Mouse (Mus musculus): ENCODE measurements around the gene Tspear. TPM values are rescaled to one million over a fixed set of nuclear protein-coding genes. Genes with fewer than 3 reads are reported as not detected.

The Tspear gene
- total RNA-seq, 1 experiment from 2014 or later = 2.8 TPM

- ATAC-seq (replicated peaks in 1 of 2; ENCODE audit: insufficient read depth in 1 of 2, low FRiP score in 2 of 2, low TSS enrichment in 1 of 2, low read depth in 1 of 2, poor library complexity in 2 of 2, severe bottlenecking in 2 of 2) = 0 out of 4 replicates have a peak, but pooled peaks of 1 of the 2 experiments have one; percentile 14
Observed at GRCm38 (mm10) chr10:77890987-77891565, 204.7 kb downstream of the Tspear start.

GRCm38 (mm10) chr10:77895562-77895961 is 209.2 kb downstream of the Tspear start:
- ATAC-seq (replicated peaks in 1 of 2; ENCODE audit: insufficient read depth in 1 of 2, low FRiP score in 2 of 2, low TSS enrichment in 1 of 2, low read depth in 1 of 2, poor library complexity in 2 of 2, severe bottlenecking in 2 of 2) = no peak

GRCm38 (mm10) chr10:77900126-77900525 is 213.8 kb downstream of the Tspear start:
- no peak for ATAC-seq (replicated peaks in 1 of 2; ENCODE audit: insufficient read depth in 1 of 2, low FRiP score in 2 of 2, low TSS enrichment in 1 of 2, low read depth in 1 of 2, poor library complexity in 2 of 2, severe bottlenecking in 2 of 2)

GRCm38 (mm10) chr10:77900903-77901818 is 214.8 kb downstream of the Tspear start:
- no peak for ATAC-seq (replicated peaks in 1 of 2; ENCODE audit: insufficient read depth in 1 of 2, low FRiP score in 2 of 2, low TSS enrichment in 1 of 2, low read depth in 1 of 2, poor library complexity in 2 of 2, severe bottlenecking in 2 of 2)

GRCm38 (mm10) chr10:77901871-77902210 is 215.5 kb downstream of the Tspear start:
- ATAC-seq (replicated peaks in 1 of 2; ENCODE audit: insufficient read depth in 1 of 2, low FRiP score in 2 of 2, low TSS enrichment in 1 of 2, low read depth in 1 of 2, poor library complexity in 2 of 2, severe bottlenecking in 2 of 2) = 0 out of 4 replicates have a peak, but pooled peaks of 1 of the 2 experiments have one; percentile 7

- ATAC-seq (replicated peaks in 1 of 2; ENCODE audit: insufficient read depth in 1 of 2, low FRiP score in 2 of 2, low TSS enrichment in 1 of 2, low read depth in 1 of 2, poor library complexity in 2 of 2, severe bottlenecking in 2 of 2) = peak; percentile 42 to 51
Observed at GRCm38 (mm10) chr10:77902211-77902893, 216.0 kb downstream of the Tspear start, which contains the start of gene Lrrc3. Lrrc3 (minus strand) TSS chr10:77902536.

- ATAC-seq (replicated peaks in 1 of 2; ENCODE audit: insufficient read depth in 1 of 2, low FRiP score in 2 of 2, low TSS enrichment in 1 of 2, low read depth in 1 of 2, poor library complexity in 2 of 2, severe bottlenecking in 2 of 2) = peak in 1 of 2 experiments; percentile 33; a peak in 1 of 4 replicates
Observed at GRCm38 (mm10) chr10:77902894-77903715, 216.7 kb downstream of the Tspear start.

GRCm38 (mm10) chr10:77912605-77913004 is 226.2 kb downstream of the Tspear start:
- ATAC-seq (replicated peaks in 1 of 2; ENCODE audit: insufficient read depth in 1 of 2, low FRiP score in 2 of 2, low TSS enrichment in 1 of 2, low read depth in 1 of 2, poor library complexity in 2 of 2, severe bottlenecking in 2 of 2) = no peak

GRCm38 (mm10) chr10:77913292-77913691 is 226.9 kb downstream of the Tspear start:
- no peak for ATAC-seq (replicated peaks in 1 of 2; ENCODE audit: insufficient read depth in 1 of 2, low FRiP score in 2 of 2, low TSS enrichment in 1 of 2, low read depth in 1 of 2, poor library complexity in 2 of 2, severe bottlenecking in 2 of 2)

- peak in 1 of 2 experiments; percentile 55; a peak in 1 of 4 replicates for ATAC-seq (replicated peaks in 1 of 2; ENCODE audit: insufficient read depth in 1 of 2, low FRiP score in 2 of 2, low TSS enrichment in 1 of 2, low read depth in 1 of 2, poor library complexity in 2 of 2, severe bottlenecking in 2 of 2)
Observed at GRCm38 (mm10) chr10:77916636-77917335, 230.4 kb downstream of the Tspear start.

- no peak for ATAC-seq (replicated peaks in 1 of 2; ENCODE audit: insufficient read depth in 1 of 2, low FRiP score in 2 of 2, low TSS enrichment in 1 of 2, low read depth in 1 of 2, poor library complexity in 2 of 2, severe bottlenecking in 2 of 2)
Observed at GRCm38 (mm10) chr10:77921009-77921408, 234.6 kb downstream of the Tspear start.

GRCm38 (mm10) chr10:77922681-77923080 is 236.3 kb downstream of the Tspear start:
- no peak for ATAC-seq (replicated peaks in 1 of 2; ENCODE audit: insufficient read depth in 1 of 2, low FRiP score in 2 of 2, low TSS enrichment in 1 of 2, low read depth in 1 of 2, poor library complexity in 2 of 2, severe bottlenecking in 2 of 2)

GRCm38 (mm10) chr10:77926140-77926539 is 239.8 kb downstream of the Tspear start:
- ATAC-seq (replicated peaks in 1 of 2; ENCODE audit: insufficient read depth in 1 of 2, low FRiP score in 2 of 2, low TSS enrichment in 1 of 2, low read depth in 1 of 2, poor library complexity in 2 of 2, severe bottlenecking in 2 of 2) = peak in 1 of 2 experiments; percentile 65; a peak in 2 of 4 replicates

GRCm38 (mm10) chr10:77927375-77927774 is 241.0 kb downstream of the Tspear start:
- ATAC-seq (replicated peaks in 1 of 2; ENCODE audit: insufficient read depth in 1 of 2, low FRiP score in 2 of 2, low TSS enrichment in 1 of 2, low read depth in 1 of 2, poor library complexity in 2 of 2, severe bottlenecking in 2 of 2) = no peak
